Mouse (Mus musculus): ENCODE measurements at regions not wholly inside any gene's neighbourhood (a gene's known extent, or its start where the extent isn't known, plus 50 kb on each side); places are given as distances from the start of the nearest gene placed in this dataset.

GRCm38 (mm10) chrX:11748278-11748677 is 411.9 kb downstream of the Bcor start:
- no peaks in the 10 kb centered on the region for H3K9me3 ChIP-seq (ENCODE audit: control insufficient read depth, low read length)
- no peak overlapping the region for H3K4me3 ChIP-seq (ENCODE audit: insufficient read depth in 1 of 2, low read depth in 2 of 2, low read length in 2 of 2)
- H3K36me3 ChIP-seq (replicated peaks; ENCODE audit: control insufficient read depth, insufficient read depth, low read depth): no peaks in the 10 kb centered on the region
- no peak overlapping the region for H3K27ac ChIP-seq
- DNase-seq (ENCODE audit: low read depth in 3 of 3, low spot score in 3 of 3) (no peak), ATAC-seq (ENCODE audit: insufficient read depth) (no peak)
- H3K9ac ChIP-seq (replicated peaks): no peak overlapping the region
- TF ChIP-seq EP300 (IDR thresholded peaks at IDR 0.05; ENCODE audit: low read depth): no peak
- no peak for TF ChIP-seq CTCF (IDR thresholded peaks at IDR 0.05; ENCODE audit: low read depth)
- H3K4me2 ChIP-seq (ENCODE audit: low read depth): no peak overlapping the region
- WGBS (ENCODE audit: insufficient replicate concordance): 26% methylated on average over 4 of the region's 4 CpGs
- H3K27me3 ChIP-seq (ENCODE audit: control insufficient read depth, insufficient read depth, low read length): no peaks in the 10 kb centered on the region
- peaks cover 0 to 8% of the 10 kb centered on the region in 2 experiments; a peak in 2 of 4 replicates for H3K4me1 ChIP-seq (replicated peaks; ENCODE audit: control insufficient read depth in 2 of 2, insufficient read depth in 2 of 2, low read length in 1 of 2)

GRCm38 (mm10) chrX:11752513-11752912 is 407.6 kb downstream of the Bcor start:
- ATAC-seq (ENCODE audit: insufficient read depth): no peak
- no peak overlapping the region for H3K27ac ChIP-seq
- no peaks in the 10 kb centered on the region for H3K27me3 ChIP-seq (ENCODE audit: control insufficient read depth, insufficient read depth, low read length)
- TF ChIP-seq CTCF (IDR thresholded peaks at IDR 0.05; ENCODE audit: low read depth) (no peak), EP300 (IDR thresholded peaks at IDR 0.05; ENCODE audit: low read depth) (no peak)
- H3K4me2 ChIP-seq (ENCODE audit: low read depth): no peak overlapping the region
- H3K36me3 ChIP-seq (replicated peaks; ENCODE audit: control insufficient read depth, insufficient read depth, low read depth): no peaks in the 10 kb centered on the region
- no peaks in the 10 kb centered on the region for H3K9me3 ChIP-seq (ENCODE audit: control insufficient read depth, low read length)
- 36% methylated on average over 5 of the region's 5 CpGs for WGBS (ENCODE audit: insufficient replicate concordance)
- H3K9ac ChIP-seq (replicated peaks): no peak overlapping the region
- H3K4me1 ChIP-seq (replicated peaks; ENCODE audit: control insufficient read depth in 2 of 2, insufficient read depth in 2 of 2, low read length in 1 of 2): peaks cover 0 to 10% of the 10 kb centered on the region in 2 experiments; a peak in 2 of 4 replicates
- H3K4me3 ChIP-seq (ENCODE audit: insufficient read depth in 1 of 2, low read depth in 2 of 2, low read length in 2 of 2): no peak overlapping the region
- no peak for DNase-seq (ENCODE audit: low read depth in 3 of 3, low spot score in 3 of 3)

GRCm38 (mm10) chrX:11752973-11753590 is 407.1 kb downstream of the Bcor start:
- H3K4me3 ChIP-seq (ENCODE audit: insufficient read depth in 1 of 2, low read depth in 2 of 2, low read length in 2 of 2): no peak overlapping the region
- ATAC-seq (ENCODE audit: insufficient read depth): peak; percentile 52; the same call in 1 of the 2 replicates
- peak overlapping the region; percentile 18; the same call in 1 of the 2 replicates for H3K4me2 ChIP-seq (ENCODE audit: low read depth)

DNA sequence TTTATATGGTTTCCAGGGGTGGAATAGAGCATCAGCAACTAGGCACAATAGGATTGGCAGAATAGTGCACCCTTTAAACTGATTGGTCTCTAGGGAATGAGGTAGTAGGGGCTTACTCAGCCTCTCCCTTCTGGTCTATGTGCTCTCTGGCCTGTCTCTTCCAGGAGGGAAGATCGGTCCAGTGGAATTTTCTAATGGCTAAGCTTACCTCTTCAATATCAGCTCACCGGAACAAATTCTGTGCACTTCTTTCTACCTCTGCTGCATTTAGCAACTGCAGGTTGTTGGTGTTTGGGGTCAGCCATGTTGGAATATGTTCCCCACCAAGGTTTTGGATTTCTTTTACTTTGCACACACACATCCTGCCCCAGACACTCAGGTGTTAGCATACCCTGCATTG is 405.1 kb downstream of the Bcor start:
- peaks cover 0 to 10% of the 10 kb centered on the region in 2 experiments; a peak in 2 of 4 replicates for H3K4me1 ChIP-seq (replicated peaks; ENCODE audit: control insufficient read depth in 2 of 2, insufficient read depth in 2 of 2, low read length in 1 of 2)
- 87% methylated on average over 2 of the region's 2 CpGs for WGBS (ENCODE audit: insufficient replicate concordance)
- H3K27me3 ChIP-seq (ENCODE audit: control insufficient read depth, insufficient read depth, low read length): no peaks in the 10 kb centered on the region; the same call in 1 of the 2 replicates
- DNase-seq (ENCODE audit: low read depth in 3 of 3, low spot score in 3 of 3) (no peak), ATAC-seq (ENCODE audit: insufficient read depth) (no peak)
- TF ChIP-seq EP300 (IDR thresholded peaks at IDR 0.05; ENCODE audit: low read depth): no peak
- TF ChIP-seq CTCF (IDR thresholded peaks at IDR 0.05; ENCODE audit: low read depth): no peak
- no peaks in the 10 kb centered on the region for H3K36me3 ChIP-seq (replicated peaks; ENCODE audit: control insufficient read depth, insufficient read depth, low read depth)
- H3K4me2 ChIP-seq (ENCODE audit: low read depth): no peak overlapping the region
- no peaks in the 10 kb centered on the region for H3K9me3 ChIP-seq (ENCODE audit: control insufficient read depth, low read length)
- H3K27ac ChIP-seq: no peak overlapping the region
- no peak overlapping the region for H3K9ac ChIP-seq (replicated peaks)
- no peak overlapping the region for H3K4me3 ChIP-seq (ENCODE audit: insufficient read depth in 1 of 2, low read depth in 2 of 2, low read length in 2 of 2)

More at GRCm38 (mm10) chrX:11752973-11753590, 407.1 kb downstream of the Bcor start:
- WGBS (ENCODE audit: insufficient replicate concordance): 7% methylated on average over 13 of the region's 13 CpGs
- H3K9ac ChIP-seq (replicated peaks): 0 out of 2 replicates have a peak overlapping the region, but pooled peaks have one; percentile 13
- peaks cover 0 to 10% of the 10 kb centered on the region in 2 experiments; a peak in 2 of 4 replicates for H3K4me1 ChIP-seq (replicated peaks; ENCODE audit: control insufficient read depth in 2 of 2, insufficient read depth in 2 of 2, low read length in 1 of 2)
- peak in 2 of 3 experiments; percentile 7 to 10 for DNase-seq (ENCODE audit: low read depth in 3 of 3, low spot score in 3 of 3)
- H3K27ac ChIP-seq: no peak overlapping the region
- no peaks in the 10 kb centered on the region for H3K9me3 ChIP-seq (ENCODE audit: control insufficient read depth, low read length)
- H3K36me3 ChIP-seq (replicated peaks; ENCODE audit: control insufficient read depth, insufficient read depth, low read depth): no peaks in the 10 kb centered on the region
- no peaks in the 10 kb centered on the region for H3K27me3 ChIP-seq (ENCODE audit: control insufficient read depth, insufficient read depth, low read length)
- TF ChIP-seq CTCF (IDR thresholded peaks at IDR 0.05; ENCODE audit: low read depth): no peak
- TF ChIP-seq EP300 (IDR thresholded peaks at IDR 0.05; ENCODE audit: low read depth): no peak

DNA sequence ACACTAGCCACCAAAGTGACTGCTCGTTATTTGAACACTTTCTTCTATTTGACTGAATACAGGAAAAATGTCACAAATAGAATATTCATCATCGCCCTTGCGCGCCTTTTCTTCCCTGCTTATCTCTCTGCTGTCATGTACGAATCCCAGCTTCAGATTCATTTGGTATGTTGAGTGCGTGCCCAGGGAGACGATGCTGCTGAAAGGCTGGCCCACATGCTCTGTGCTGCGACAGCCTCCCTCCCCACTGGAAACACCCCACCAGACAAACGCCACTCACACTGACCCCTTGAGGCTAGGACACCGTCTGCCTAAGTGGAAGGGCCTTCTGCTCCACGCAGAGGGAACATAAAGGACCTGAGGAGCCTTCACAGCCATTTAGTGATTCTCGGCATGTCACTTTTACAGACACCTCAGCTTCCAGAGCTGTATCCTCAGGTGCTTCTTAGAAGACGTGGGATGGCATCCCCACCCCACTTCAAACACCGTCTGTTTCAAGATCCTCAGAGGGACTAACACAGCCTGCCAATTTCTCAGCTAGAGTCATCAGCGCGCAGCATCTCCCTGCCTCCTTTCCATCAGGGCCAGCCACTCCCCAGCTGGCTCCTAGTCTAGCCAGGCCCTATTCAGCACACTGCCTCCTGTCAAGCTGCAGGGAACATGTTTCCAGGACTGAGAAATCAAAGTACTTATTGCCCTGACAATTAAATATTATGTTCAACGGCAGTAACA is 396.6 kb downstream of the Bcor start:
- DNase-seq (ENCODE audit: low read depth in 3 of 3, low spot score in 3 of 3) (no peak), ATAC-seq (ENCODE audit: insufficient read depth) (no peak)
- Histone ChIP-seq H3K9me3 (ENCODE audit: control insufficient read depth, low read length) (no peaks in the 10 kb centered on the region), H3K27me3 (ENCODE audit: control insufficient read depth, insufficient read depth, low read length) (no peaks in the 10 kb centered on the region; the same call in 1 of the 2 replicates), H3K9ac (replicated peaks) (no peak overlapping the region), H3K36me3 (replicated peaks; ENCODE audit: control insufficient read depth, insufficient read depth, low read depth) (no peaks in the 10 kb centered on the region), H3K27ac (no peak overlapping the region), H3K4me1 (replicated peaks; ENCODE audit: control insufficient read depth in 2 of 2, insufficient read depth in 2 of 2, low read length in 1 of 2) (no peaks in the 10 kb centered on the region), H3K4me3 (ENCODE audit: insufficient read depth in 1 of 2, low read depth in 2 of 2, low read length in 2 of 2) (no peak overlapping the region), H3K4me2 (ENCODE audit: low read depth) (no peak overlapping the region)
- no peak for TF ChIP-seq CTCF (IDR thresholded peaks at IDR 0.05; ENCODE audit: low read depth)
- no peak for TF ChIP-seq EP300 (IDR thresholded peaks at IDR 0.05; ENCODE audit: low read depth)
- WGBS (ENCODE audit: insufficient replicate concordance): 66% methylated on average over 17 of the region's 17 CpGs

Data from liver, embryonic 14.5 days (tissue).